Mouse (Mus musculus): ENCODE results near the gene Sp3. TPM values are rescaled to one million over a fixed set of nuclear protein-coding genes. Genes with fewer than 3 reads are reported as not detected.

Gene Sp3
- total RNA-seq, 1 experiment: 60.6 TPM

GRCm38 (mm10) chr2:73007472-73007871 is 27.2 kb upstream of the Sp3 start:
- TF ChIP-seq ZC3H11A (IDR thresholded peaks at IDR 0.05; ENCODE audit: borderline replicate concordance, low read depth, low read length) (no peak), ZNF384 (IDR thresholded peaks at IDR 0.05; ENCODE audit: low read depth, low read length) (no peak), HCFC1 (IDR thresholded peaks at IDR 0.05; ENCODE audit: borderline replicate concordance, insufficient read depth, low read length) (no peak), CHD2 (IDR thresholded peaks at IDR 0.05; ENCODE audit: low read depth, low read length) (no peak), MAFK (IDR thresholded peaks at IDR 0.05; ENCODE audit: insufficient read depth, low read depth, low read length) (no peak)
- no peak overlapping the region for H3K9ac ChIP-seq (ENCODE audit: insufficient read depth, low read depth, low read length, poor library complexity, severe bottlenecking)
- in situ Hi-C loops (cut with MboI; ENCODE audit: low sequenced_read_pairs in 2 of 2, unreplicated experiment in 2 of 2): no loop called here
- H3K4me1 ChIP-seq (ENCODE audit: control insufficient read depth in 2 of 2, insufficient read depth in 2 of 2, low read length in 2 of 2, poor library complexity in 1 of 2): peaks cover 3 to 16% of the 10 kb centered on the region in 2 experiments; a peak in 2 of 4 replicates
- H3K4me3 ChIP-seq (ENCODE audit: insufficient read depth in 1 of 2, low read depth in 1 of 2, low read length in 2 of 2, poor library complexity in 1 of 2, severe bottlenecking in 1 of 2): no peak overlapping the region
- H3K9me3 ChIP-seq (ENCODE audit: control insufficient read depth, insufficient read depth, low read depth, low read length): peaks cover 2% of the 10 kb centered on the region
- H3K36me3 ChIP-seq (ENCODE audit: control insufficient read depth, insufficient read depth, low read length, poor library complexity, severe bottlenecking): no peaks in the 10 kb centered on the region
- no peak for DNase-seq (ENCODE audit: low read depth, low spot score)
- no peak overlapping the region for H3K27ac ChIP-seq (ENCODE audit: insufficient read depth, low read depth, low read length, poor library complexity, severe bottlenecking)

GRCm38 (mm10) chr2:73005611-73006515 is 25.6 kb upstream of the Sp3 start:
- Histone ChIP-seq H3K4me1 (ENCODE audit: control insufficient read depth in 2 of 2, insufficient read depth in 2 of 2, low read length in 2 of 2, poor library complexity in 1 of 2) (peaks cover 3 to 16% of the 10 kb centered on the region in 2 experiments; a peak in 2 of 4 replicates), H3K4me3 (ENCODE audit: insufficient read depth in 1 of 2, low read depth in 1 of 2, low read length in 2 of 2, poor library complexity in 1 of 2, severe bottlenecking in 1 of 2) (no peak overlapping the region), H3K36me3 (ENCODE audit: control insufficient read depth, insufficient read depth, low read length, poor library complexity, severe bottlenecking) (no peaks in the 10 kb centered on the region), H3K9me3 (ENCODE audit: control insufficient read depth, insufficient read depth, low read depth, low read length) (peaks cover under 1% of the 10 kb centered on the region), H3K9ac (ENCODE audit: insufficient read depth, low read depth, low read length, poor library complexity, severe bottlenecking) (no peak overlapping the region), H3K27ac (ENCODE audit: insufficient read depth, low read depth, low read length, poor library complexity, severe bottlenecking) (peak overlapping the region; percentile 59)
- no peak for DNase-seq (ENCODE audit: low read depth, low spot score)
- in situ Hi-C loops (cut with MboI; ENCODE audit: low sequenced_read_pairs in 2 of 2, unreplicated experiment in 2 of 2): no loop called here
- TF ChIP-seq HCFC1 (IDR thresholded peaks at IDR 0.05; ENCODE audit: borderline replicate concordance, insufficient read depth, low read length) (no peak), CHD2 (IDR thresholded peaks at IDR 0.05; ENCODE audit: low read depth, low read length) (no peak)

DNA sequence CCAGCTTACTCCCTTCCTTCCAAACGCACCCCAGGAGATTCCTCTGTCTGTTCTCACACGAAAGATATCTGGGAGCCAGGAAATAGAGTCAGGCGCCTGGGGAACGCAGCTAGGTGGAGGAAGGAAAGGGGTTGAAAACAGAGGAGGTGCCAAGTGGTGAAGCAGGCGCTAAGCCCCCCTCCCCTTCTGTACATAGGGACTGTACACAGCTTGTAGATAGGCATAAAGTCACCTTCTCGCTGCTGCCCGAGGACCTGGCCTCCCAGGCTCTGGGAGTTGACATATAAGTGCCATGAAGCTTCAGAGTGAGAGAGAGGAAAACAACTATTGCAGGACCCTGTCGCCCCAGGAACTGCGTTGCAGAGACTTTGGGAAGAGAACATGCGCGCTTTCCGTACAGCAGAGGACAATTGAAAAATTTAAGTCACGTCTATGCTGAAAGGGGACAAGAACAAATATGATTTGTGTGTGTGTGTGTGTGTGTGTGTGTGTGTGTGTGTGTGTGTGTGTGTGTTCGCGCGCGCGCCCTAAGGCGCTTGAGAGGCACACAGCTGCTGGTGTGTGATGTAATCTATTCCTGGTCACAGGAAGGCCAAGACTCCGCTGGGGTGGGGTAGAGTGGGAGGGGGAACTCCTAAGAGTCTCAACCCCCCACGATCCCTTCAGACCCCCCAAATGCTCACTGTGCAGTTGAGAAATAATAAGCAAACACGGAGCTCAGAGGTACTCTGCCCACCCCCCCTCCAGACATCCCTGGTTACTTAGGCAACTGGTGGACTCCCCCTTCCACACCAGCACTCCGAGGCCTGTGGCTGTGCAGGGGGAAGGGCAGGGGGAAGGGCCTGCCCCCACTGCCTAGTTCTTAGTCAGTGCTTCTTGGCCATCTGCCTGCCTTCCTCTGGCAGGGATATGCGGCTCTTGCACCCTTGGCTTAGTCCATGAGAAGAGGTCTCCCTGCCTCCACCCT is 23.8 kb upstream of the Sp3 start:
- peak overlapping the region; percentile 2; the same call in 1 of the 2 replicates for H3K27ac ChIP-seq (ENCODE audit: insufficient read depth, low read depth, low read length, poor library complexity, severe bottlenecking)
- H3K4me1 ChIP-seq (ENCODE audit: control insufficient read depth in 2 of 2, insufficient read depth in 2 of 2, low read length in 2 of 2, poor library complexity in 1 of 2): peaks cover 3 to 16% of the 10 kb centered on the region in 2 experiments; a peak in 2 of 4 replicates
- no peaks in the 10 kb centered on the region for H3K36me3 ChIP-seq (ENCODE audit: control insufficient read depth, insufficient read depth, low read length, poor library complexity, severe bottlenecking)
- no peak for TF ChIP-seq ZNF384 (IDR thresholded peaks at IDR 0.05; ENCODE audit: low read depth, low read length)
- TF ChIP-seq HCFC1 (IDR thresholded peaks at IDR 0.05; ENCODE audit: borderline replicate concordance, insufficient read depth, low read length): no peak
- TF ChIP-seq CHD2 (IDR thresholded peaks at IDR 0.05; ENCODE audit: low read depth, low read length): no peak
- TF ChIP-seq ZC3H11A (IDR thresholded peaks at IDR 0.05; ENCODE audit: borderline replicate concordance, low read depth, low read length): no peak
- no peak for TF ChIP-seq MAFK (IDR thresholded peaks at IDR 0.05; ENCODE audit: insufficient read depth, low read depth, low read length)
- DNase-seq (ENCODE audit: low read depth, low spot score): no peak
- H3K9me3 ChIP-seq (ENCODE audit: control insufficient read depth, insufficient read depth, low read depth, low read length): no peaks in the 10 kb centered on the region
- H3K4me3 ChIP-seq (ENCODE audit: insufficient read depth in 1 of 2, low read depth in 1 of 2, low read length in 2 of 2, poor library complexity in 1 of 2, severe bottlenecking in 1 of 2): peak overlapping the region; percentile 13 to 21; a peak in 3 of 4 replicates
- peak overlapping the region; percentile 51; the same call in 1 of the 2 replicates for H3K9ac ChIP-seq (ENCODE audit: insufficient read depth, low read depth, low read length, poor library complexity, severe bottlenecking)
- in situ Hi-C loops (cut with MboI; ENCODE audit: low sequenced_read_pairs in 2 of 2, unreplicated experiment in 2 of 2): no loop called here

- H3K9ac ChIP-seq (ENCODE audit: insufficient read depth, low read depth, low read length, poor library complexity, severe bottlenecking): no peak overlapping the region
Measured at GRCm38 (mm10) chr2:73003049-73003448, 22.8 kb upstream of the Sp3 start.

More at GRCm38 (mm10) chr2:73003049-73003448, 22.8 kb upstream of the Sp3 start:
- DNase-seq (ENCODE audit: low read depth, low spot score): no peak
- no peak overlapping the region for H3K27ac ChIP-seq (ENCODE audit: insufficient read depth, low read depth, low read length, poor library complexity, severe bottlenecking)
- no peaks in the 10 kb centered on the region for H3K9me3 ChIP-seq (ENCODE audit: control insufficient read depth, insufficient read depth, low read depth, low read length)
- in situ Hi-C loops (cut with MboI; ENCODE audit: low sequenced_read_pairs in 2 of 2, unreplicated experiment in 2 of 2): no loop called here
- no peak for TF ChIP-seq HCFC1 (IDR thresholded peaks at IDR 0.05; ENCODE audit: borderline replicate concordance, insufficient read depth, low read length)
- TF ChIP-seq ZC3H11A (IDR thresholded peaks at IDR 0.05; ENCODE audit: borderline replicate concordance, low read depth, low read length): no peak
- TF ChIP-seq ZNF384 (IDR thresholded peaks at IDR 0.05; ENCODE audit: low read depth, low read length): no peak
- no peak for TF ChIP-seq CHD2 (IDR thresholded peaks at IDR 0.05; ENCODE audit: low read depth, low read length)
- TF ChIP-seq MAFK (IDR thresholded peaks at IDR 0.05; ENCODE audit: insufficient read depth, low read depth, low read length): no peak
- peak overlapping the region in 1 of 2 experiments; percentile 15; a peak in 1 of 4 replicates for H3K4me3 ChIP-seq (ENCODE audit: insufficient read depth in 1 of 2, low read depth in 1 of 2, low read length in 2 of 2, poor library complexity in 1 of 2, severe bottlenecking in 1 of 2)
- H3K4me1 ChIP-seq (ENCODE audit: control insufficient read depth in 2 of 2, insufficient read depth in 2 of 2, low read length in 2 of 2, poor library complexity in 1 of 2): peaks cover 3 to 16% of the 10 kb centered on the region in 2 experiments; a peak in 2 of 4 replicates
- no peaks in the 10 kb centered on the region for H3K36me3 ChIP-seq (ENCODE audit: control insufficient read depth, insufficient read depth, low read length, poor library complexity, severe bottlenecking)
